Mouse (Mus musculus): ENCODE data around the gene Zfp628.

GRCm38 (mm10) chr7:4926849-4927248, 11.8 kb downstream of the Zfp628 start:
- TF ChIP-seq POLR2A (IDR thresholded peaks at IDR 0.05; ENCODE audit: extremely low read depth, insufficient read depth, low read length) (no peak), CTCF (IDR thresholded peaks at IDR 0.05; ENCODE audit: low read depth, low read length) (no peak)
